Mouse (Mus musculus) intestine, embryonic 15.5 days (tissue): ENCODE data around the gene Dhrs7b. TPM values are rescaled to one million over a fixed set of nuclear protein-coding genes. Genes with fewer than 3 reads are reported as not detected.
"Not testable (repeated sequence)": the region's sequence is repeated elsewhere in the genome, so short reads cannot be mapped to it uniquely, and the experiment has no call there.

Experiments
- ATAC-seq: fragments of 200-750 bp; cut with Nextera tagmentation; 2 replicates; pipeline ENCODE4 v1.8.0; 2017; ENCODE audit warnings: moderate TSS enrichment, moderate library complexity
- H3K27ac ChIP-seq: fragments of 300-500 bp; sonication (generic); 2 replicates; pipeline ENCODE4 v1.5.1; 2015; ENCODE audit warnings: mild to moderate bottlenecking, inconsistent platforms
- H3K27me3 ChIP-seq: fragments of 300-500 bp; sonication (generic); replicated peaks from 2 replicates; pipeline ENCODE4 v1.6.1; 2015; ENCODE audit warnings: inconsistent platforms
- H3K36me3 ChIP-seq: fragments of 300-500 bp; sonication (generic); 2 replicates; pipeline ENCODE4 v1.6.1; 2015; ENCODE audit warnings: inconsistent platforms
- H3K4me1 ChIP-seq: fragments of 300-500 bp; sonication (generic); replicated peaks from 2 replicates; pipeline ENCODE4 v1.6.1; 2015; ENCODE audit warnings: inconsistent platforms
- H3K4me2 ChIP-seq: fragments of 300-500 bp; sonication (generic); replicated peaks from 2 replicates; pipeline ENCODE4 v1.6.1; 2015; ENCODE audit warnings: mild to moderate bottlenecking, inconsistent platforms
- H3K4me3 ChIP-seq: fragments of 300-500 bp; sonication (generic); replicated peaks from 2 replicates; pipeline ENCODE4 v1.5.1; 2015; ENCODE audit warnings: inconsistent platforms
- H3K9ac ChIP-seq: fragments of 300-500 bp; sonication (generic); 2 replicates; pipeline ENCODE4 v1.6.1; 2015; ENCODE audit warnings: inconsistent platforms
- H3K9me3 ChIP-seq: fragments of 300-500 bp; sonication (generic); 2 replicates; pipeline ENCODE4 v1.6.1; 2016; ENCODE audit warnings: inconsistent platforms
- WGBS: fragments of 180-500 bp; shearing (Covaris S2); methylation state at CpG from one replicate; pipeline ENCODE4 v1.1.7; 2015; 5-methylcytosine and 5-hydroxymethylcytosine counted together
- polyA plus RNA-seq: library from polyadenylated mRNA; unstranded; fragments of >200 nt; fragmentation: Nextera tagmentation; extraction: Ambion mirVana; gene quantifications from 2 replicates; pipeline ENCODE4 v1.2.1, GENCODE M21; 2015

The Dhrs7b gene
- polyA plus RNA-seq, 1 experiment from 2014 or later: 56.9 TPM

DNA sequence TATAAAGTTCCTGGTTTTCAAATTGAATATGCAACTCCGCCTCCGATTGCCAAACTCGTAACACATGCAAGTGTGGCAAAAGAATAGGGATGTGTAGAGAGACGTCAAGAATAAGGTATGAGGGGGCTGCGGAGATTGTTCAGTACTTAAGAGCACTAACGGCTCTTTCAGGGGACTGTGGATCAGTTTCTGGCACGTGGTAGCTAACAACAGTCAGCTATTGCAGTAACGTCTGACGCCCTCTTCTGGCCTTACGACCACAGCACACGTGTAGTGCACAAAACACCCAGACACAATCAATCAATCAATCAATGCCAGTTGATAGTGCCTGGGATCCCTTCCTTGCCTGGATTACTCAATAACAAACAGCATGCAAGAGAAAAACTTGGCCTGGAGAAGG is 49.0 kb downstream of the Dhrs7b start:
- peak overlapping the region; percentile 97 for H3K27ac ChIP-seq
- H3K9ac ChIP-seq: peak overlapping the region; percentile 95
- peak overlapping the region; percentile 61 for H3K4me2 ChIP-seq
- H3K4me3 ChIP-seq: peak overlapping the region; percentile 100
- no peaks in the 10 kb centered on the region for H3K36me3 ChIP-seq
- no peaks in the 10 kb centered on the region for H3K27me3 ChIP-seq
- no peaks in the 10 kb centered on the region for H3K9me3 ChIP-seq
- 2% methylated on average over 11 of the region's 11 CpGs for WGBS
- no peak for ATAC-seq
- H3K4me1 ChIP-seq: peaks cover 30% of the 10 kb centered on the region

DNA sequence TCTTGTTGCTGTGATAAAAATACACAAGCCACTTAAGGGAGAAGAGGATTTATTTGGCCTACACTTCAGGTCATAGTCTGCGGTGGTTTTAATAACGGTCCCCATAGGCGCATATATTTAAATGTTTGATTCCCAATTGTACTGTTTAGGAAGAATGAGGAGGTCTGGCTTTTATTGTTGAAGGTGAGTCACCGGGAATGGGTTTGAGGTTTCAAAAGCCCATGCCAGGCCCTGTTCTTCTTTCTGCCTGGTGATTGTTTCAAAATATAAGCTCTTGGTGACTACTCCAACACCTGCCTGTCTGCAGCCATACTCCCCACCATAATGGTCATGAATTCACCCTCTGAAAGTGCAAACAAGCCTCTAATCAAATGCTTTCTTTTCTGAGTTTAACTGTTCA is 50.1 kb downstream of the Dhrs7b start:
- no peak overlapping the region for H3K9ac ChIP-seq
- H3K27ac ChIP-seq: no peak overlapping the region
- H3K36me3 ChIP-seq: no peaks in the 10 kb centered on the region
- H3K4me1 ChIP-seq: peaks cover 20% of the 10 kb centered on the region
- H3K4me3 ChIP-seq: no peak overlapping the region
- no peaks in the 10 kb centered on the region for H3K27me3 ChIP-seq
- ATAC-seq: no peak
- H3K9me3 ChIP-seq: no peaks in the 10 kb centered on the region
- H3K4me2 ChIP-seq: no peak overlapping the region
- 88% methylated on average over 4 of the region's 4 CpGs for WGBS

DNA sequence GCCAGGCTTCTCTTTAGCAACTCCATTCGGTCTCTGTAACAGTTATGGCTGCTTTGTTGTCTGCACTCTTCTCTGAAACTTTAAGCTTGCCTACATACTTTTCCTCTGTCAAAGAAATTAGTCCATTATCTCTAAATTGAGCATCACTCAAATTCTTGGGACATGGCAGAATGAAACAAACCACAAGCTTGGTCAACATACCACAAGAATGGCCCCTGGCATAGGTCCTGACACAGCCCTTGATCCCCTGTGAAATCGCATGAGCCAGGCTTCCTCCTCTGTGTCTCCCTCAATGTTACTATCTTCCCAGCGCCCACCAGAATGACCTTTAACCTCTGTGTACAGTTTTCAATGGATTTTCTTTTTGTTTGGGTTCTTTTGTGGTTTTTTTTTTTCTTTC is 52.0 kb downstream of the Dhrs7b start:
- WGBS: 81% methylated on average over 3 of the region's 3 CpGs
- Histone ChIP-seq H3K27me3 (no peaks in the 10 kb centered on the region), H3K27ac (no peak overlapping the region), H3K9ac (no peak overlapping the region), H3K4me1 (0 out of 2 replicates have a peak, but pooled peaks cover 3% of the 10 kb centered on the region), H3K4me2 (no peak overlapping the region), H3K36me3 (no peaks in the 10 kb centered on the region), H3K9me3 (no peaks in the 10 kb centered on the region), H3K4me3 (no peak overlapping the region)
- ATAC-seq: no peak

DNA sequence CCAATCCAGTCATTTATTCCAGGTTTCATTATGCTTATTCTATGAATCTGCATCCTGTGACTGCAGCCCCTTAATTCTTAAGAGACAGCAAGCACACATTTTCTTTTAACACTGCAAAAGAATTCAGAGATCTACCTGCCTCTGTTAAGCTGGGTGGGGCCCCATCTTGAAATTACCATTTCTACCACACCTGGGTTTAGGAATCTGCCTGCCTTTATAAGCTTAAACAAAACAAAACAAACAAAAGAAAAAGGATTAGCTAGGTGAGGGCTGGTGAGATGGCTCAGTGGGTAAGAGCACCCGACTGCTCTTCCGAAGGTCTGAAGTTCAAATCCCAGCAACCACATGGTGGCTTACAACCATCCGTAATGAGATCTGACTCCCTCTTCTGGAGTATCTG is 56.6 kb downstream of the Dhrs7b start:
- H3K27me3 ChIP-seq, H3K27ac ChIP-seq, ATAC-seq, H3K36me3 ChIP-seq, H3K4me3 ChIP-seq, H3K9ac ChIP-seq, H3K4me2 ChIP-seq, H3K9me3 ChIP-seq, H3K4me1 ChIP-seq: not testable (repeated sequence)
- WGBS: 91% methylated on average over 3 of the region's 3 CpGs

DNA sequence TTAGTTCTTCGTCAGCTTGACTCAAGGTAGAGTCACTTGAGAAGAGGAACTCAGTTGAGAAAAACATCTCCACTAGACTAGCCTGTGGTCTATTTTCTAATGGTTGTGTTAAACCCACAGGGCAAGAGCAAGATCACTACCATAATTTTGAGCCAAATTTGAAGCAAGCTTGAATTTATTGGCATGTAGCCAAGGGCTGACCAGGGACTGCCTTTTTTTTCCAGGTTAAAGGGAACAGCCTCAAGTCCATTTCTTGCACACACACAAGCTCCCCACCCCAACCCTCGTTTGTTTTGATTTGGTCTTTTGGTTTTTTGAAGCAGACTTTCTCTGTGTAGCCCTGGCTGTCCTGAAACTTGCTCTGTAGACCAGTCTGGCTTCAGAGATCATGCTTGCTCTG is 59.4 kb downstream of the Dhrs7b start:
- WGBS: 59% methylated on average over 2 of the region's 2 CpGs
- Histone ChIP-seq H3K36me3 (no peaks in the 10 kb centered on the region), H3K27ac (no peak overlapping the region), H3K9ac (no peak overlapping the region), H3K27me3 (no peaks in the 10 kb centered on the region), H3K9me3 (no peaks in the 10 kb centered on the region), H3K4me3 (no peak overlapping the region), H3K4me1 (no peaks in the 10 kb centered on the region), H3K4me2 (no peak overlapping the region)
- ATAC-seq: no peak

DNA sequence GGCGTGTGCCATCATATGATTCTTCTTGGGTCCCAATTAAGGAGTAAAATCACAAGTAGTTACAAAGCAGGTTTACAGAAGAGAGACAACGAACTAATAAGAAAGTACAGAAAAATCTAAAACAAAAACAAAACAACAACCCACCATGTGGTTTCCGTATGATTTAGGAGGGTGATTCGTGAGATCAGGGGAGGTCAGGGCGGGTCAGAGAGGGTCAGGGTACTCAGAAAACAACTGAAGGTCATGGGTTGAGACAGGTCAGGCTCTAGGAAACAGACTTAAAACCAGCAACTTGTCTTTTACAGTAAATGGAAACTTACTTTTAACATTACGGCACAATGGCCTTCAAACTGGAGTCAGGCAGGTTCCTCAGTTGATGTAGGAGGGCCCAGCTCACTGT is 59.9 kb downstream of the Dhrs7b start:
- no peak overlapping the region for H3K9ac ChIP-seq
- 62% methylated on average over 6 of the region's 6 CpGs for WGBS
- no peaks in the 10 kb centered on the region for H3K4me1 ChIP-seq
- no peak overlapping the region for H3K27ac ChIP-seq
- no peaks in the 10 kb centered on the region for H3K36me3 ChIP-seq
- no peak overlapping the region for H3K4me2 ChIP-seq
- no peaks in the 10 kb centered on the region for H3K27me3 ChIP-seq
- no peak overlapping the region for H3K4me3 ChIP-seq
- no peak for ATAC-seq
- H3K9me3 ChIP-seq: no peaks in the 10 kb centered on the region

DNA sequence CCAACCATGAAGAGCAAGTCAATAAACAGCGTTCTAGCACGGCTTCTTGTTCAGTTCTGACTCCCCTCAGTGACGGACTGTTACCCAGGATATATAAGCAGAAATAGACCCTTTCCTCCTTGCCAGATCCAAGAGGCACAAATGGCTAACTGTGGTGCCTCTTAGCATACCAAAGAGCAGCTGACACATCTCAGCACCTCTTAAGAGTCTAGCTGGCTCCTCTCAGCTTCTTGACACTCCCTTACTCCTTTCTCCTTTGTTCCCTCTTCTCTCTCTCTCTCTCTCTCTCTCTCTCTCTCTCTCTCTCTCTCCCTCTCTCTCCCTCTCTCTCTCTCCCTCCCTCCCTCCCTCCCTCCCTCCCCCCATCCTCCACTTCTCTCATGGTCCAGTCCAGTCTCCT is 60.3 kb downstream of the Dhrs7b start:
- WGBS: 54% methylated on average over 3 of the region's 3 CpGs
- H3K27me3 ChIP-seq: no peaks in the 10 kb centered on the region

DNA sequence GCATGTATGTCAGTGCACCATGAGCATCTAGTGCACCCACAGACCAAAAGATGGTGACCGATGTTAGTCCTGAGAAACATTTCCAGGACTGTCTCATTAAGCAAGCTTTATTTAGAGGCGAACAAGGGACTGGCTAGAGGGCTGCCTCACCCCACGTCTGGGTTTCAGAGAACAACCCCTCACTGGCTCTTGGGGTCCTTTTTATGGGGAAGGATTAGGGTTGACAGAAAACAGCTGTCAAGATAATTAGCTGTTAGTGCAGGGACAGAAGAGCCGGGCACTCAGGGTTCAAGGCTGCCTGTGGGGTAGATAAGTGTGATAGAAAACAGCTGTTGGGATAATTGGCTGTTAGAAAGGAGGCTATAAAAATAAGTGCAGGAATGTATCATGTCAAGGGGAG is 65.5 kb downstream of the Dhrs7b start:
- no peak overlapping the region for H3K4me3 ChIP-seq
- H3K36me3 ChIP-seq: no peaks in the 10 kb centered on the region
- H3K27ac ChIP-seq: no peak overlapping the region
- no peaks in the 10 kb centered on the region for H3K27me3 ChIP-seq
- no peaks in the 10 kb centered on the region for H3K4me1 ChIP-seq
- no peak for ATAC-seq
- no peak overlapping the region for H3K4me2 ChIP-seq
- 18% methylated on average over 4 of the region's 4 CpGs for WGBS
- no peak overlapping the region for H3K9ac ChIP-seq
- H3K9me3 ChIP-seq: no peaks in the 10 kb centered on the region

More for the DNA sequence above, 60.3 kb downstream of the Dhrs7b start:
- no peak overlapping the region for H3K4me2 ChIP-seq
- H3K4me1 ChIP-seq: no peaks in the 10 kb centered on the region
- no peak for ATAC-seq
- no peak overlapping the region for H3K9ac ChIP-seq
- H3K36me3 ChIP-seq: no peaks in the 10 kb centered on the region
- H3K27ac ChIP-seq: no peak overlapping the region
- no peaks in the 10 kb centered on the region for H3K9me3 ChIP-seq
- no peak overlapping the region for H3K4me3 ChIP-seq

DNA sequence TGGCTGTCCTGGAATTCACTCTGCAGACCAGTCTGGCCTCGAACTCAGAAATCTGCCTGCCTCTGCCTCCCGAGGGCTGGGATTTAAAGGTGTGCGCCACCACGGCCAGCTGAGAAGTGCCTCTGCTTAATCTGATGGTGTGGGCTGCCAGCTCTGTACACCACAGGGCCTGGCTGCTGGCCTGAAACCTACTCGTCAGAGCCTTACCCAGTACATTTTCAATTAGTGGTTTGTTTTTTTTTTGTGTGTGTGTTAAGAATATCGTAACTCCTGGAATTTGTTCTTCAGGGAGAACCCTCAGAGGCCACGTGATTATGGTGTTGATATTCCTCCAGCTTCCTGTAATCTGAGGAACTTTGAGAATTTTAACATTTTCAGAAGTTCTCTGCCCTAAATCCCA is 71.6 kb downstream of the Dhrs7b start:
- Histone ChIP-seq H3K4me3 (no peak overlapping the region), H3K9me3 (no peaks in the 10 kb centered on the region), H3K9ac (no peak overlapping the region), H3K27me3 (no peaks in the 10 kb centered on the region), H3K4me2 (no peak overlapping the region), H3K4me1 (no peaks in the 10 kb centered on the region), H3K36me3 (peaks cover 13% of the 10 kb centered on the region; the same call in 1 of the 2 replicates), H3K27ac (no peak overlapping the region)
- no peak for ATAC-seq
- WGBS: 79% methylated on average over 7 of the region's 7 CpGs

DNA sequence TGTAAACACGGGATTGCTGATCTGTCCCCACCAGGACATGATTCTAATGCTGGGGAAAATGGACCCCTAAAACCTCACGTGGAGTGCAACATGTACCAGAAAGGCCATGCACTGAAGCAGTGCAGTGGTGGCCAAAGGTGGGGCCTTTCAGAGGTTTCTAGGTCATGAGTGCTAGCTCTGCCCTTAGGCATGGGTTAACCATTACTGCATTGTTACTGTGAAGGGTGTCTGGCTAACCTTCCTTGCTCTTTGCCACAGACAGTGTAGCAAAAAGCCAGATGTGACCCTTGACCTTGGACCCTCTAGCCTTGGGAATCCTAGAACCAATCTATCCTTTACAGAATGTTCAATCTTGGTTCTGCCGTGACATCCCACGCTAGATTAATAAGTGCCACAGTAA is 72.1 kb downstream of the Dhrs7b start:
- ATAC-seq: no peak
- no peaks in the 10 kb centered on the region for H3K9me3 ChIP-seq
- H3K27me3 ChIP-seq: no peaks in the 10 kb centered on the region
- H3K9ac ChIP-seq: no peak overlapping the region
- no peak overlapping the region for H3K27ac ChIP-seq
- no peaks in the 10 kb centered on the region for H3K4me1 ChIP-seq
- no peak overlapping the region for H3K4me2 ChIP-seq
- peaks cover 13% of the 10 kb centered on the region; the same call in 1 of the 2 replicates for H3K36me3 ChIP-seq
- 66% methylated on average over 4 of the region's 4 CpGs for WGBS
- H3K4me3 ChIP-seq: no peak overlapping the region

DNA sequence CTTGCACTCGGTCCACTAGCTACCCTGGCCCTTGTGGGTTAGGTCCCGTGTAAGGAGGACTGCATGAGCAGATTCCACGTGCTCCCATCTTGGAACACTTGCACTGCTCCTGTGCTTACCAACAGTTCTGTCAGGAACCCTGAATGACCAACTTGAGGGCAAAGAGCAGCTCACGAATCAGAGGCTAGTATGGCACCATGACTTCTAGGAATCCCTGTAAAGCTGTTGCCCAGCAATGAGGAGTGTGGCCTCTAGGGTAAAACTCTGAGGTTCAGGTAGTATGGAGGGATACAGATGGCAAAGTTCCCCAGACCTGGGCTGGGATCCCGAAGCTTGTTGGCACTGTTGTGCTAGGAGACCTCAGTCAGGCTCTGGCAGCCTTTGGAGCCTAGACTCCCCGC is 73.2 kb downstream of the Dhrs7b start:
- ATAC-seq: no peak
- Histone ChIP-seq H3K4me3 (no peak overlapping the region), H3K27me3 (no peaks in the 10 kb centered on the region), H3K27ac (no peak overlapping the region), H3K4me2 (no peak overlapping the region), H3K9me3 (no peaks in the 10 kb centered on the region), H3K9ac (no peak overlapping the region), H3K36me3 (peaks cover 13% of the 10 kb centered on the region; the same call in 1 of the 2 replicates), H3K4me1 (no peaks in the 10 kb centered on the region)
- WGBS: 91% methylated on average over 6 of the region's 6 CpGs

DNA sequence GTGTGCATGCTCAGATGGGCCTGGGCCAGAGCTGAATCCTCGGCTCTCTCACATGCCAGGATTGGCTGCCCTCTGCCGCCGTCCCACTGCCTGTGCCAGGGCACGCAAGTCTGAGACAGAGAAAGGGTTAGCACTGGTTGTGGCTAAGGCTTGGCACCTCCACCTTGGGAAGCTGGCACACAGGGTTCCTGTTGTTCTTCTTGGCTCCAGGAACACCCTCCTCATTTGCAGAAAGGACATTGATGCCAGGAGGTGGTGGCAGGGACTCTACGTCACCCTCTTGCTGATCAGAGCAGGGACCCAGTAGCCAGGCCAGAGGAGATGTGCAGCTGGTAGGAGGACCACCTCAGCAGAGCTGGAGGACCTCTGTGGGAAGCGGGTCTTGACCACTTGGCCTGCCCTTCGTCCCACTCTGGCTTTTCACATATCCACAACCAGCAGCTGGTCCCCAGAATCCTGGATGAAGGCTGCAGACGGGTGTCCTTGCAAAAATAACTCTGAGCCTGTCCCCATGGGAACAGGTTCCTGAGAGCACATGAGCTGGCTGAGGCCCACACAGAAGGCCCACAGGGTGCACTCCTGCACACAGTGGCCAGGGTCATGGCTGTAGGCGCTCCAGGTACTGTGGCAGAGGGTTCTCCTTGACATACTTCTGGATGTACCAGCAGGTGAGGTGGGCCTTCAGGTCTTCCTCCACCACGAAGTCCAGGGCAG is 75.1 kb downstream of the Dhrs7b start:
- 94% methylated on average over 10 of the region's 10 CpGs for WGBS
- ATAC-seq: no peak
- Histone ChIP-seq H3K27me3 (no peaks in the 10 kb centered on the region), H3K4me1 (no peaks in the 10 kb centered on the region), H3K27ac (no peak overlapping the region), H3K9ac (no peak overlapping the region), H3K9me3 (no peaks in the 10 kb centered on the region), H3K36me3 (peaks cover 13% of the 10 kb centered on the region; the same call in 1 of the 2 replicates), H3K4me2 (no peak overlapping the region), H3K4me3 (no peak overlapping the region)

DNA sequence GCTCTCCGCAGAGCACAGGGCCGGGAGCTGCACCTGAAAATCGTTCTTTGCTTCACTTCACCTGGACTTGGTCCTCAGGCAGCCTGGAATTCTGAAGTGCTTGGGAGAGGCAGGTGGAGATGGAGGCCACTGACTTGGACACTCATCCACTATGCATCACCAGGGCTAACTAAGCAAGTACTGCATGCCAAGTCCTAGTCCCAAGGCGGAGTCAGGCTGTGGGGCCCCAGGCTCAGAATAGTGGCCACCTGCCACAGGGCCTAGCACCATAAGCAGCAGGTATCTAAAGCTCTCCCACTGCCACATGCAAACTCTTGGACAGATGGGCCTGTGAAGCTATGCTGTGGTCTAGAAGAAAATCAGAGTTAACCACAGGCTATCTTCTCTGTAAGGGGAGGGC is 76.0 kb downstream of the Dhrs7b start:
- ATAC-seq: no peak
- H3K4me1 ChIP-seq: no peaks in the 10 kb centered on the region
- no peak overlapping the region for H3K4me3 ChIP-seq
- no peak overlapping the region for H3K4me2 ChIP-seq
- H3K27me3 ChIP-seq: no peaks in the 10 kb centered on the region
- WGBS: 88% methylated on average over 4 of the region's 4 CpGs
- H3K9me3 ChIP-seq: no peaks in the 10 kb centered on the region
- H3K9ac ChIP-seq: no peak overlapping the region
- no peak overlapping the region for H3K27ac ChIP-seq
- H3K36me3 ChIP-seq: peaks cover 13% of the 10 kb centered on the region; the same call in 1 of the 2 replicates
